Mouse (Mus musculus) cerebellum, adult 2 months (tissue): ENCODE measurements at regions not wholly inside any gene's neighbourhood (a gene's known extent, or its start where the extent isn't known, plus 50 kb on each side); places are given as distances from the start of the nearest gene placed in this dataset.

Experiments used
- CTCF ChIP-seq: fragments of 200-500 bp; IDR thresholded peaks from 2 replicates; pipeline ENCODE4 v1.5.1; 2011; ENCODE audit warnings: low read depth, mild to moderate bottlenecking, control low read depth, low read length, moderate library complexity, borderline replicate concordance; ENCODE audit not compliant: insufficient read depth
- POLR2A ChIP-seq: fragments of 200-500 bp; IDR thresholded peaks from 2 replicates; pipeline ENCODE4 v1.6.1; 2011; ENCODE audit warnings: low read length, control low read depth, borderline replicate concordance; ENCODE audit not compliant: insufficient read depth

DNA sequence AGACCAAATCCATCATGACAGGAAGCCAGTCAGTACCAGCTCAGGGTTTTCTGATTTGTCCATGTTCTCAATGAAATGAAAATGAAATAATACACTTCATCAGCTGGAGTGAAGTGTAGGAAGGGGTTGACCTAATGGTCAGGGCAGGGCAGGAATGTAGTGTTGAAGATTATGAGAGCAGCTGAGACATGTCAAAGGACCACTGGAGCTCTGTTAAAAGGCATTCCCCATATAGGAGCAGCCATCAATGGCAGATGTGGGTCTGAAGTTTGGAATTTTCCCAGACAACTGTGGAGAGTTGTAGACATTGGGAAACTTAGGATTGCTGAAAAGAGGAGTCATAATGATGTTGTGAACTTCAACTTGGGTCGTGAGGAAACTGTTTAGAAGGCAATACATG is 206.8 kb upstream of the Fermt1 start:
- TF ChIP-seq CTCF = no peak
- TF ChIP-seq POLR2A = no peak
